Mouse (Mus musculus) right cerebral cortex, adult 18-20 months (tissue): ENCODE data around the gene Tnfsf15.

Experiments used
- DNase-seq: peaks from one replicate; pipeline ENCODE4 v3.0.0; 2022; ENCODE audit warnings: mixed read lengths

The Tnfsf15 gene

GRCm38 (mm10) chr4:63740761-63741160 lies 4.2 kb downstream of the Tnfsf15 start:
- no peak for DNase-seq

GRCm38 (mm10) chr4:63740001-63740400 lies 4.9 kb downstream of the Tnfsf15 start:
- DNase-seq: no peak

GRCm38 (mm10) chr4:63739524-63739923 lies 5.4 kb downstream of the Tnfsf15 start:
- DNase-seq: peak; percentile 7

GRCm38 (mm10) chr4:63738364-63738997 lies 6.4 kb downstream of the Tnfsf15 start:
- no peak for DNase-seq

- DNase-seq: no peak
Observed at GRCm38 (mm10) chr4:63731299-63731698, 13.6 kb downstream of the Tnfsf15 start.

- DNase-seq: no peak
Observed at GRCm38 (mm10) chr4:63726727-63727126, 18.2 kb downstream of the Tnfsf15 start.

GRCm38 (mm10) chr4:63725981-63726380 lies 18.9 kb downstream of the Tnfsf15 start:
- no peak for DNase-seq

GRCm38 (mm10) chr4:63717922-63718643 lies 26.8 kb downstream of the Tnfsf15 start:
- DNase-seq: no peak

- DNase-seq: no peak
Observed at GRCm38 (mm10) chr4:63711886-63712285, 33.0 kb downstream of the Tnfsf15 start.

- DNase-seq: no peak
Observed at GRCm38 (mm10) chr4:63710431-63711220, 34.3 kb downstream of the Tnfsf15 start.

- no peak for DNase-seq
Observed at GRCm38 (mm10) chr4:63706279-63706971, 38.5 kb downstream of the Tnfsf15 start.

GRCm38 (mm10) chr4:63704232-63704631 lies 40.7 kb downstream of the Tnfsf15 start:
- DNase-seq: no peak

- DNase-seq: no peak
Observed at GRCm38 (mm10) chr4:63703686-63704085, 41.2 kb downstream of the Tnfsf15 start.

- no peak for DNase-seq
Observed at GRCm38 (mm10) chr4:63702006-63702704, 42.8 kb downstream of the Tnfsf15 start.

GRCm38 (mm10) chr4:63699749-63700148 lies 45.2 kb downstream of the Tnfsf15 start:
- no peak for DNase-seq

- DNase-seq: no peak
Observed at GRCm38 (mm10) chr4:63696921-63697320, 48.0 kb downstream of the Tnfsf15 start.

- no peak for DNase-seq
Observed at GRCm38 (mm10) chr4:63692351-63692750, 52.6 kb downstream of the Tnfsf15 start.

GRCm38 (mm10) chr4:63687429-63687828 lies 57.5 kb downstream of the Tnfsf15 start:
- DNase-seq: no peak

GRCm38 (mm10) chr4:63686157-63686556 lies 58.8 kb downstream of the Tnfsf15 start:
- DNase-seq: no peak

GRCm38 (mm10) chr4:63685253-63685525 lies 59.7 kb downstream of the Tnfsf15 start:
- DNase-seq: no peak

- no peak for DNase-seq
Observed at GRCm38 (mm10) chr4:63684412-63685252, 60.3 kb downstream of the Tnfsf15 start.

GRCm38 (mm10) chr4:63683716-63684115 lies 61.2 kb downstream of the Tnfsf15 start:
- no peak for DNase-seq
